Mouse (Mus musculus): ENCODE results near the gene Rasgrp2.

Gene Rasgrp2

GRCm38 (mm10) chr19:6427653-6428434 is 28.7 kb downstream of the Rasgrp2 start:
- no peak for DNase-seq (ENCODE audit: low read depth in 1 of 2, low spot score in 2 of 2)

- DNase-seq (ENCODE audit: low read depth in 1 of 2, low spot score in 2 of 2) = no peak
Observed at GRCm38 (mm10) chr19:6428501-6429200, 29.5 kb downstream of the Rasgrp2 start.

- DNase-seq (ENCODE audit: low read depth in 1 of 2, low spot score in 2 of 2) = no peak
Observed at GRCm38 (mm10) chr19:6443016-6443415, 43.9 kb downstream of the Rasgrp2 start.

- no peak for DNase-seq (ENCODE audit: low read depth in 1 of 2, low spot score in 2 of 2)
Observed at GRCm38 (mm10) chr19:6445761-6446423, 46.8 kb downstream of the Rasgrp2 start.

- DNase-seq (ENCODE audit: low read depth in 1 of 2, low spot score in 2 of 2) = no peak
Observed at GRCm38 (mm10) chr19:6446736-6447437, 47.7 kb downstream of the Rasgrp2 start.

GRCm38 (mm10) chr19:6448752-6449151 is 49.6 kb downstream of the Rasgrp2 start:
- no peak for DNase-seq (ENCODE audit: low read depth in 1 of 2, low spot score in 2 of 2)

- DNase-seq (ENCODE audit: low read depth in 1 of 2, low spot score in 2 of 2) = no peak
Observed at GRCm38 (mm10) chr19:6449841-6450240, 50.7 kb downstream of the Rasgrp2 start.

GRCm38 (mm10) chr19:6452030-6452494 is 52.9 kb downstream of the Rasgrp2 start:
- DNase-seq (ENCODE audit: low read depth in 1 of 2, low spot score in 2 of 2) = peak; percentile 28 to 51

GRCm38 (mm10) chr19:6452672-6453310 is 53.7 kb downstream of the Rasgrp2 start:
- DNase-seq (ENCODE audit: low read depth in 1 of 2, low spot score in 2 of 2) = no peak

- no peak for DNase-seq (ENCODE audit: low read depth in 1 of 2, low spot score in 2 of 2)
Observed at GRCm38 (mm10) chr19:6453349-6453748, 54.2 kb downstream of the Rasgrp2 start.

GRCm38 (mm10) chr19:6454041-6454720 is 55.0 kb downstream of the Rasgrp2 start:
- no peak for DNase-seq (ENCODE audit: low read depth in 1 of 2, low spot score in 2 of 2)

- peak; percentile 53 to 61 for DNase-seq (ENCODE audit: low read depth in 1 of 2, low spot score in 2 of 2)
Observed at GRCm38 (mm10) chr19:6459504-6459903, 60.4 kb downstream of the Rasgrp2 start.

- DNase-seq (ENCODE audit: low read depth in 1 of 2, low spot score in 2 of 2) = no peak
Observed at GRCm38 (mm10) chr19:6462841-6463240, 63.7 kb downstream of the Rasgrp2 start.

- no peak for DNase-seq (ENCODE audit: low read depth in 1 of 2, low spot score in 2 of 2)
Observed at GRCm38 (mm10) chr19:6464306-6465071, 65.3 kb downstream of the Rasgrp2 start.

Data from monocyte, adult 2 months (primary cell).